Mouse (Mus musculus): ENCODE measurements at regions not wholly inside any gene's neighbourhood (a gene's known extent, or its start where the extent isn't known, plus 50 kb on each side); places are given as distances from the start of the nearest gene placed in this dataset.
"Not testable (repeated sequence)": the region's sequence is repeated elsewhere in the genome, so short reads cannot be mapped to it uniquely, and the experiment has no call there.

DNA sequence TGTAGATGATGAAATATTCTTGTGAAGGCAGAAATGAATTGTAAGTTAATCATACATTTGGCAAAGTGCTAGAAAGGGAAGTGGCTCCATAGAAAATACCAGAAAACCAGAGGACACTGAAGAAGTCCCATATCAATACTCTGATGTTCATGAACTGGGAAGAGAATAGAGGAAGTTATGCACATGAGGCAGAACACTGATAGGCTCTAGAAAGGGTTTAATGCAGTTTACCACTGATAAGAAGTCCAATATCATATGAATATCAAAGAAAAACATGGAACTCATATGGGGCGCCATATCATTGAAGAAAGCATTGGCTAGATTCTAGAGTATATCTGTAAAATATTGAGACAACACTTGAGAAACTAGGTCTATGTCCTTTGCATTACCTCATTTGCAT is 708.5 kb downstream of the Cdh8 start:
- Histone ChIP-seq H3K27me3 (ENCODE audit: low read depth, poor library complexity, severe bottlenecking) (no peaks in the 10 kb centered on the region), H3K9me3 (replicated peaks) (no peaks in the 10 kb centered on the region), H3K36me3 (no peaks in the 10 kb centered on the region), H3K4me1 (no peaks in the 10 kb centered on the region), H3K4me3 (no peak overlapping the region), H3K27ac (no peak overlapping the region)
- no peak for DNase-seq (ENCODE audit: low spot score)
- 98% methylated on average over 1 of the region's 1 CpGs for WGBS

DNA sequence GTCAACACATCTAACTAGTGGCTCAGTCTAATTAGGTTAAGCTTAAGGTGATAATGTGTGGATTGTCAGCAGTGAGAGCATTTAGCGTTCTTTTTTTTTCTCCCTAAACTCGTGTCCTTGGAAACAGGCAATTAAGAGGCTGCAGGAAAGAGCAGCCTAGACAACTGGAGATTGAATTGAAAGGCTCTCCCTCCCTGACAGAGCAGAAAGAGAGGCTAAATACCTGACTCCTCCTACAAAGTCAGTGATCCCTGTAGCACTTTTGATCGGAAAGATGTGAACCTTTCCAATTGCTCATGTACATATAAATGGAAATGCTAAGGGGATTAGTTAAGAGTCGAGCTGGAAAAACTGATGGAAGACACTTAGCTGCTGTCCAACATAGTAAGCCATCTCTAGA is 710.1 kb downstream of the Cdh8 start:
- no peaks in the 10 kb centered on the region for H3K27me3 ChIP-seq (ENCODE audit: low read depth, poor library complexity, severe bottlenecking)
- H3K4me3 ChIP-seq = no peak overlapping the region
- H3K4me1 ChIP-seq = no peaks in the 10 kb centered on the region
- no peak overlapping the region for H3K27ac ChIP-seq
- no peaks in the 10 kb centered on the region for H3K36me3 ChIP-seq
- no peak for DNase-seq (ENCODE audit: low spot score)
- H3K9me3 ChIP-seq (replicated peaks) = no peaks in the 10 kb centered on the region
- 72% methylated on average over 4 of the region's 4 CpGs for WGBS

DNA sequence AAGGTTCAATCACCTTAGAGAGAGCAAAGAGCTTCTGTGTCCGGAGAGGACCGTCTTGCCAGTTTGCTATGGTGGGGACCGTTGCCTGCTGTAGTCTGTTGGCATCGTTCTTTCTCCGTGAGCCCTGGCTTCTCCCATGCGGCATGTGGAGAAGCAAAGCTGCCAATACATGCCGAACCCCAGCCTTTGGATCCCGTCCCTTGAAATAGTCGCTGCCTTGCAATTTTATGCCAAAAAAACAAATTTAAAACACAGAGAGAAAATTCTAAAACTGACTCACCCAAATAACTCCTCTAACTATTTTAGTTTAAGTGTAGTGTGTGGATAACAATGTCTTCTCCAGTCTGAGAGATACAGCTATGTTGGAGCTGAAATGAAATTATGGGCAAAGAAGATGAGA is 731.1 kb downstream of the Cdh8 start:
- Histone ChIP-seq H3K9me3 (replicated peaks) (no peaks in the 10 kb centered on the region), H3K4me3 (no peak overlapping the region), H3K27me3 (ENCODE audit: low read depth, poor library complexity, severe bottlenecking) (no peaks in the 10 kb centered on the region), H3K4me1 (no peaks in the 10 kb centered on the region), H3K27ac (no peak overlapping the region), H3K36me3 (no peaks in the 10 kb centered on the region)
- 96% methylated on average over 9 of the region's 9 CpGs for WGBS
- DNase-seq (ENCODE audit: low spot score) = no peak

DNA sequence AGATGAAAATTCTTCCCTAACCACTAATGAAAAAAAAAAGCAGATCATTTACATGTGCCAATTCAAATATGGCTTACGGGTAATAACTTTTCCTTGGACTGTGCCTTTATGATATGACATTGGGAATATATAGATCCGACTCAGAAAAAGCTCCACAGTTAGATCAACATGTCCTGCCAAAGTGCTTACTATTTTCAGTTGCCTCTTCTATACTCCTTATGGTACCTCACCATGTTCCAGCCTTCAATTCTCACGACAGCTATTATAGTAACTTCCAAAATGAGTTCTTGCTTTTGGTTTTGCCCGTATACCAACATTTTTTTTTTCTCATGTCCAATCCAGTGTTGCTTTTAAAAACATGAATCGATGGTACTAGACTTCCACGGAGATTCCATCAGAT is 731.7 kb downstream of the Cdh8 start:
- 96% methylated on average over 6 of the region's 6 CpGs for WGBS
- H3K36me3 ChIP-seq = no peaks in the 10 kb centered on the region
- no peaks in the 10 kb centered on the region for H3K4me1 ChIP-seq

DNA sequence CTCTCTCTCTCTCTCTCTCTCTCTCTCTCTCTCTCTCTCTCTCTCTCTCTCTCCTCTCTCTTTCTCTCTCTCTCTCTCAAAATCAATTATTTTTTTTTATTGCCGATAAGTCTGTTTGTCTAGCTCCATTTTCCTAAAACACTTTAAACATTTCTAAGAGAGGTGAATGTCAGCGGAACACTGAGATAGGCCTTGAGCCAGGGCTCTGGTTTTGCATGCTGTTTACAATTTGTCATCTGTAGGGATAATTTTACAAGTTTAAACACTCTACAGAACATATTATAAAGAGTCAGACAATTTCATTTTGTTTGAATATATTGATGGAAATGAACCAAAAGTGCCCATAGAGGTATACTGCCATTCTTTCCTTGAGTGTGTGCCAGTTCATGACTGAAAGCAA is 736.2 kb downstream of the Cdh8 start:
- Histone ChIP-seq H3K27me3 (ENCODE audit: low read depth, poor library complexity, severe bottlenecking) (no peaks in the 10 kb centered on the region), H3K4me1 (no peaks in the 10 kb centered on the region), H3K36me3 (no peaks in the 10 kb centered on the region), H3K9me3 (replicated peaks) (no peaks in the 10 kb centered on the region), H3K4me3 (no peak overlapping the region), H3K27ac (no peak overlapping the region)
- WGBS = 95% methylated on average over 2 of the region's 2 CpGs
- no peak for DNase-seq (ENCODE audit: low spot score)

More for the DNA sequence above, 731.7 kb downstream of the Cdh8 start:
- H3K4me3 ChIP-seq = no peak overlapping the region
- H3K27ac ChIP-seq = no peak overlapping the region
- no peaks in the 10 kb centered on the region for H3K9me3 ChIP-seq (replicated peaks)
- no peaks in the 10 kb centered on the region for H3K27me3 ChIP-seq (ENCODE audit: low read depth, poor library complexity, severe bottlenecking)
- DNase-seq (ENCODE audit: low spot score) = no peak

DNA sequence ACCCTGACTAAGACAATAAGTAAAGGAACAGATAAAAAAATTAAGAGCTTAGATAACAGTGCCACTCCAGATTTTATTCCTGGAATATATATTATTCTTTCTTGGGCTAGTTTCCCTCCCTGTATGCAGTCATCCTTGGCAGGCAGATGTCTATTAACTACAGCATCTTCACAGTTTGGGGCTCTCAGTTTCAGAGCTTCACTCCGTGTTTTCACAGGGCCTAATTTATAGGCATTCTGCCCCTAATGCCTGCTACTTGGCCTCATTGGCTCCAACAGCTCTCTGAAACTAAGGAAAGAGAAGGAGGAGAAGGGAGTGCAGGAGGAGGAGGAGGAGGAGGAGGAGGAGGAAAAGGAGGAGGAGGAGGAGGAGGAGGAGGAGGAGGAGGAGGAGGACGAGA is 757.0 kb downstream of the Cdh8 start:
- H3K27ac ChIP-seq = no peak overlapping the region
- H3K4me3 ChIP-seq = no peak overlapping the region
- H3K9me3 ChIP-seq (replicated peaks) = no peaks in the 10 kb centered on the region
- H3K36me3 ChIP-seq = no peaks in the 10 kb centered on the region
- H3K27me3 ChIP-seq (ENCODE audit: low read depth, poor library complexity, severe bottlenecking) = no peaks in the 10 kb centered on the region
- no peaks in the 10 kb centered on the region for H3K4me1 ChIP-seq
- no peak for DNase-seq (ENCODE audit: low spot score)
- 69% methylated on average over 2 of the region's 2 CpGs for WGBS

DNA sequence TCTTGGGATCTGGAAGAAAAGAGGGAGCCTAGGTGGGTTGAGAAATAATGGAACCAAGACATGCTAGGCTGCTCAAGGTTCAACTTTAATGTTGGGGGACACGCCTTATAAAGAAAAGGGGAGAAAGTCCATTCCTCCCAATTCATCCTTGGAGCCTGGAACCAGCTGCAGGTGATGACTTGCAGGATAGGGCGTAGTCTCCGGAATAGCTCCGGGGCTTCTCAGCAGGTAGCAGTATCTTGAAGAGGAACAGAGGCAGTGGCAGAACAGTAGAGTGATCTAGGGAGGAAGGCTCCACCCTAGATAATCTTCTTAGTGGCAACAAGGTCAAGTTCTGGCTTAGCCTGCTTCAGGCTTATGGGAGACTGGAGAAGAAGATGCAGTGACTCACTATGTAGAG is 764.0 kb downstream of the Cdh8 start:
- H3K4me3 ChIP-seq; H3K27me3 ChIP-seq (ENCODE audit: low read depth, poor library complexity, severe bottlenecking); DNase-seq (ENCODE audit: low spot score); H3K9me3 ChIP-seq (replicated peaks); H3K27ac ChIP-seq; H3K4me1 ChIP-seq; H3K36me3 ChIP-seq: not testable (repeated sequence)
- 86% methylated on average over 4 of the region's 4 CpGs for WGBS

DNA sequence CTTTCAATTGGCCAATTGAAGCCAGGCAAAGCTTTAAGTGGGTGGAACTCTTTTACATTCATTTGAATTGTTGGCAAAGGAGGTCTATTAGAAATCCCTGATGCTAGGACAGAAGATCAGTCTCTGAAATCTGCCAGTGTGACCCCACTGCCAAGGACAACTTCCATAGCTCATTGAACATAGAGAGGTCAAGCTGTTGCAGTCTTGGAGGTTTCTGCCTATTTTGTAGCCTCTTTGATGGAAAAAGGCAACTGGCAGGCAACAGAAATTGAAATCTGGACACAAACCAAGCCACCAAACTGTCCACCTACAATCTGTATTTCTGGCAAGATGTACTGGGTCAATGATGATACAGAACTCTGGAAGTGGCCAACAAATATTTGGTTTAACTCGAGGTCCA is 765.3 kb downstream of the Cdh8 start:
- H3K36me3 ChIP-seq = no peaks in the 10 kb centered on the region
- 91% methylated on average over 1 of the region's 1 CpGs for WGBS
- no peak overlapping the region for H3K27ac ChIP-seq

DNA sequence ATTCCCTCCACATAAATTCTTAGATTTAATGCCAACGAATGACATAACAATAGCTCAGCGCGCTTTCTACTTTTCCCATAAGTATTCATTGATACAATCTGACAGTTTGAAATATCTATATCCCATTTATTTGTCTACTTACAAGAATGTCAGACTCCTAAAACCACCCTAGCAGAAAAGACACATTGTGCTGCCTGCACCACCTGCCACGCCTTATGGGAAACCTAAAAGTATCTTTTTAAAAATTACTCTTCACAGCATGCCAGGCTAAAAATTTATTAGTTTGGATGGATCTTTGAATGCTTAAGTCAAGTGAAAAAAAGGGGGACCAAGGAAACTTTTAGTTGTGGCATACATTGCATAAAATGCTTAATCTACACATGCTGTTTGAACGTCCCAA is 788.1 kb downstream of the Cdh8 start:
- Histone ChIP-seq H3K36me3 (no peaks in the 10 kb centered on the region), H3K9me3 (replicated peaks) (no peaks in the 10 kb centered on the region), H3K27ac (no peak overlapping the region), H3K4me1 (no peaks in the 10 kb centered on the region), H3K4me3 (no peak overlapping the region), H3K27me3 (ENCODE audit: low read depth, poor library complexity, severe bottlenecking) (no peaks in the 10 kb centered on the region)
- WGBS = 95% methylated on average over 5 of the region's 5 CpGs
- no peak for DNase-seq (ENCODE audit: low spot score)

More for the DNA sequence above, 765.3 kb downstream of the Cdh8 start:
- Histone ChIP-seq H3K27me3 (ENCODE audit: low read depth, poor library complexity, severe bottlenecking) (no peaks in the 10 kb centered on the region), H3K9me3 (replicated peaks) (no peaks in the 10 kb centered on the region), H3K4me1 (no peaks in the 10 kb centered on the region), H3K4me3 (no peak overlapping the region)
- DNase-seq (ENCODE audit: low spot score) = no peak

DNA sequence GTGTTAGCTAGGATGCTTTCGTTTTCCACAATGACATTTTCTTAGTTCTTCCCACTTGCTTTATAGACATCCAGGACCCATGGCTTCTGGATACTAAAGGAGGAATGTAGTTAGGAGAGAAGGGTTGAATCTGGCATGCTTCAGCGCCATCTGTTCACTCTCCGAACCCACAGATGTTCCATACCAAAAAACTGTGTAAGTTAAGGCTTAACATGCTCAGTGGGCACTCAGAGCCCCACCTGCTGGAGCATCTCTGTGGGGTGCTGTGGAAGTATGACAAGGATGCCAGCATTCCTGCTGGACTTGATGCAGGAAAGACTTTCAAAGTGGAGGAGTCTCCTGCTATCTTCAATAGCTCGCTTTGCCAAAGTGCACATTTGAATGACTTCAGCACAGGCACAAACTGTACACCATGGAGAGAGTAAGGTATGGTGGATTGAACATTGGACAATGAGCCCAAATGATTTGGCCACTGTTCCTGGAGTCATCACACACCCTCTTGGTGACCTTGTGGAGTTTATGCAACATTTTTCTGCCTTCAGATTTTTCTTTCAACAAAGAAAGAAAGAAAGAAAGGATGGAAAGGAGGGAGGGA is 802.3 kb downstream of the Cdh8 start:
- H3K27ac ChIP-seq = no peak overlapping the region
- 90% methylated on average over 4 of the region's 4 CpGs for WGBS
- no peak for DNase-seq (ENCODE audit: low spot score)
- H3K4me3 ChIP-seq = no peak overlapping the region
- H3K27me3 ChIP-seq (ENCODE audit: low read depth, poor library complexity, severe bottlenecking) = no peaks in the 10 kb centered on the region
- H3K36me3 ChIP-seq = no peaks in the 10 kb centered on the region
- no peaks in the 10 kb centered on the region for H3K9me3 ChIP-seq (replicated peaks)
- no peaks in the 10 kb centered on the region for H3K4me1 ChIP-seq

DNA sequence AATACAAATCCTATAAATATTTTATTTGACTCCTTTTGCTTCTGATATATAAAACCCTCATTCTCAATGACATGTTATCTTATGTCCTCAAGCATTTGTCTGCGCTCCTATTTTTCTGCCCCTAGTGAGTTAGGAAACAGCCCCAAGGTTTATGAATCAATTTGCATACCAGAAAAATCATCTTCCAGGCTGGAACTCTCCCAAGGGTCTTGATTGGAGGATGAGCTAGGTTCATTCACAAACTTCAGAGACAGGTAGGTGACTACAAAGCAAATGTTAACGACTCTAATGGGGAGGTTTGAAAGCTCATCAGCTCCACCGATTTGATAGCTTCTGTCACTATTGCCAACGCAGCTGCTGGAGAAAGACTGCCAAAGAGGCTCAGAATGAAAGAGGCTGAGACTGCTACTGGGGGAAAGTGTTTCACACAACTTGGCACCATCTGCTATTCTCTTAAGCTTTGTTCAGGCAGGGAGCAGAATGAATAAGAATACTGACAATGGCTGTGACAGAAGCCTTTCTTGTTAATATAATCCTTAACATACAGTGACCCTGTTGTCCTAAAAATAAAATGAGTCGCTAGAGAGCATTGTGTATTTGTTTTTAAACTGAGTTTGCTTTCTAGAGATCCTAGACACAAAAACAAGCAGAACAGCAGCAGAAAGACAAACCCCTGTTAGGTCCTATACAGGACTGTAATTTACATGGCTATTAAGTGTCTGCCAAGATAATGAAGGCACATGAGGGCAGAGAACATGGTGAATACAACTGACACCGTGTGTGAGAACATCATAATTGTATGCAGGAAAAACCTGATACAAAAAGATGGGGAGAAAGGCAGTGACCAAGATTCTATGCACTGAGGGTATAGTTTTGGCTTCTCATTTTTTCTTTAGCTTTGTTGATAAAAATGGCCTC is 843.4 kb downstream of the Cdh8 start:
- 68% methylated on average over 6 of the region's 6 CpGs for WGBS
- no peak for DNase-seq (ENCODE audit: low spot score)

DNA sequence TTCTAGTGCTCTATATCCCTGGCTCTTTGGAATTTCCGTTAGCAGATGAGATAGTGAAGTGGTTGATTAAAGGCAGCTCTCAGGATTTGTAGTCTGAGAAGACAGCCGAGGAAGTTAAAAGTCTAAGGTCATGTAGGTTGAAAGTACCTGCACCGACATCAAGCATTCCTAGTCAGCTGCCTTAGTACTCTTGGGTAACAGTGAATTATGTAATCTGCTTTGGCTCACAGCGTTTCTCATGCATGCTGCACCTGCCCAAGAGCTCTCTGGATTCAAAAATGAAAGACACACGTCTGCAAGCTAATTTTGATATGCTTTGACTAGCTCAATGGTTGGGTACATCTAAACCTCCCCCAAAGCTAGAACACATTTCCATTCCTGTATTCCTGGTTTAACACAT is 849.6 kb downstream of the Cdh8 start:
- no peaks in the 10 kb centered on the region for H3K36me3 ChIP-seq
- no peak overlapping the region for H3K4me3 ChIP-seq
- H3K9me3 ChIP-seq (replicated peaks) = no peaks in the 10 kb centered on the region
- H3K27me3 ChIP-seq (ENCODE audit: low read depth, poor library complexity, severe bottlenecking) = no peaks in the 10 kb centered on the region
- H3K27ac ChIP-seq = no peak overlapping the region
- WGBS = 76% methylated on average over 5 of the region's 5 CpGs
- no peaks in the 10 kb centered on the region for H3K4me1 ChIP-seq
- no peak for DNase-seq (ENCODE audit: low spot score)

More for the DNA sequence above, 843.4 kb downstream of the Cdh8 start:
- no peak overlapping the region for H3K27ac ChIP-seq
- H3K4me1 ChIP-seq = no peaks in the 10 kb centered on the region
- H3K9me3 ChIP-seq (replicated peaks) = no peaks in the 10 kb centered on the region
- H3K27me3 ChIP-seq (ENCODE audit: low read depth, poor library complexity, severe bottlenecking) = no peaks in the 10 kb centered on the region
- no peaks in the 10 kb centered on the region for H3K36me3 ChIP-seq
- H3K4me3 ChIP-seq = no peak overlapping the region

DNA sequence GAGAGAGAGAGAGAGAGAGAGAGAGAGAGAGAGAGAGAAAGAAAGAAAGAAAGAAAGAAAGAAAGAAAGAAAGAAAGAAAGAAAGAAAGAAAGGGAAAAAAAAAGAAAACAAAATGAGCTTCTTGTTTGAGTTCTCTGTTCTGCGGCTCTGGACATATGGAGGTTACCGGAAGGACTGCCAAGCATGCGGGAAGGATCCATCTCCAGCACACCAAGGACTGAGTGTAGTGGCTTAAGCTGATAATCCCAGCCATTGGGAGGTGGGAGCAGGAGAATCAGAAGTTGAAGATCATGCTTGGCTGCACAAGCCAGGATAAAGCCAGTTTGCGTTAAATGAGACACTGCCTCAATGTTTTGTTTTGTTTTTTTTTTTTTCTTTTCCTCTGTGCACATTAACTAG is 897.8 kb downstream of the Cdh8 start:
- DNase-seq (ENCODE audit: low spot score) = no peak
- no peak overlapping the region for H3K4me3 ChIP-seq
- H3K27me3 ChIP-seq (ENCODE audit: low read depth, poor library complexity, severe bottlenecking) = no peaks in the 10 kb centered on the region
- no peaks in the 10 kb centered on the region for H3K9me3 ChIP-seq (replicated peaks)
- H3K27ac ChIP-seq = no peak overlapping the region
- H3K4me1 ChIP-seq = no peaks in the 10 kb centered on the region
- WGBS = 90% methylated on average over 4 of the region's 4 CpGs
- H3K36me3 ChIP-seq = no peaks in the 10 kb centered on the region
